Mouse (Mus musculus) kidney, embryonic 15.5 days (tissue): ENCODE data around the gene Pip4k2a. TPM values are rescaled to one million over a fixed set of nuclear protein-coding genes. Genes with fewer than 3 reads are reported as not detected.
A peak's percentile ranks its signal among the peaks of the same experiment; 100 is the strongest.

Experiments used
- ATAC-seq: fragments of 200-750 bp; cut with Nextera tagmentation; replicated peaks from 2 replicates; pipeline ENCODE4 v1.8.0; 2017; ENCODE audit warnings: moderate TSS enrichment; ENCODE audit not compliant: low FRiP score
- H3K27ac ChIP-seq: fragments of 300-500 bp; sonication (generic); 2 replicates; pipeline ENCODE4 v1.5.1; 2015; ENCODE audit warnings: mild to moderate bottlenecking, inconsistent platforms
- H3K27me3 ChIP-seq: fragments of 300-500 bp; sonication (generic); 2 replicates; pipeline ENCODE4 v1.6.1; 2015; ENCODE audit warnings: inconsistent platforms
- H3K36me3 ChIP-seq: fragments of 300-500 bp; sonication (generic); 2 replicates; pipeline ENCODE4 v1.6.1; 2015; ENCODE audit warnings: inconsistent platforms
- H3K4me1 ChIP-seq: fragments of 300-500 bp; sonication (generic); 2 replicates; pipeline ENCODE4 v1.6.1; 2015; ENCODE audit warnings: inconsistent platforms
- H3K4me2 ChIP-seq: fragments of 300-500 bp; sonication (generic); 2 replicates; pipeline ENCODE4 v1.6.1; 2015; ENCODE audit warnings: moderate library complexity, mild to moderate bottlenecking, inconsistent platforms
- H3K4me3 ChIP-seq: fragments of 300-500 bp; sonication (generic); replicated peaks from 2 replicates; pipeline ENCODE4 v1.5.1; 2015; ENCODE audit warnings: mild to moderate bottlenecking, inconsistent platforms
- H3K9ac ChIP-seq: fragments of 300-500 bp; sonication (generic); 2 replicates; pipeline ENCODE4 v1.6.1; 2015; ENCODE audit warnings: mild to moderate bottlenecking, inconsistent platforms
- H3K9me3 ChIP-seq: fragments of 300-500 bp; sonication (generic); replicated peaks from 2 replicates; pipeline ENCODE4 v1.6.1; 2016; ENCODE audit warnings: inconsistent platforms
- WGBS: fragments of 180-500 bp; shearing (Covaris S2); methylation state at CpG from one replicate; pipeline ENCODE4 v1.1.7; 2015; ENCODE audit warnings: mixed read lengths; 5-methylcytosine and 5-hydroxymethylcytosine counted together
- polyA plus RNA-seq: library from polyadenylated mRNA; unstranded; fragments of >200 nt; fragmentation: Nextera tagmentation; extraction: Ambion mirVana; gene quantifications from 2 replicates; pipeline ENCODE4 v1.2.1, GENCODE M21; 2015

The Pip4k2a gene
- polyA plus RNA-seq, 1 experiment from 2014 or later = 13.2 TPM

DNA sequence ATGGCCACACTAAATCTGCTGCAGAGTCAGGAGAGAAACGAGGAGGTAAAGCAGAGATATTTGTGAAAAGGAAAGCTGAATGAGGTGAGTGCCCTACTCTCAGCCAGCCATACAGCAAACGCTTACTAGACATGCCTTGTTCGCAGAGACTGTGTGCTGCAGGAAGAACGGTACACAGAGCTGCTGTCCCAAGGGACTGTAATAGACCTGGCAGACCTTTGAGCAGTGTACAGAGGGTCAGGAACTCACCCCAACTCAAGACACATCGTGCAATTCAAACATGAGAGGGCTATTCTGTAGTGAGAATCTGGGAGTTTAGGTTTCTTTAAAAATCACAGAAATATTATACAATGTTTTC is 183.5 kb downstream of the Pip4k2a start:
- Histone ChIP-seq H3K27me3 (no peaks in the 10 kb centered on the region), H3K36me3 (no peaks in the 10 kb centered on the region), H3K9me3 (no peaks in the 10 kb centered on the region), H3K4me3 (no peak overlapping the region), H3K27ac (no peak overlapping the region), H3K9ac (no peak overlapping the region), H3K4me1 (no peaks in the 10 kb centered on the region), H3K4me2 (no peak overlapping the region)
- no peak for ATAC-seq
- 50% methylated on average over 5 of the region's 5 CpGs for WGBS

DNA sequence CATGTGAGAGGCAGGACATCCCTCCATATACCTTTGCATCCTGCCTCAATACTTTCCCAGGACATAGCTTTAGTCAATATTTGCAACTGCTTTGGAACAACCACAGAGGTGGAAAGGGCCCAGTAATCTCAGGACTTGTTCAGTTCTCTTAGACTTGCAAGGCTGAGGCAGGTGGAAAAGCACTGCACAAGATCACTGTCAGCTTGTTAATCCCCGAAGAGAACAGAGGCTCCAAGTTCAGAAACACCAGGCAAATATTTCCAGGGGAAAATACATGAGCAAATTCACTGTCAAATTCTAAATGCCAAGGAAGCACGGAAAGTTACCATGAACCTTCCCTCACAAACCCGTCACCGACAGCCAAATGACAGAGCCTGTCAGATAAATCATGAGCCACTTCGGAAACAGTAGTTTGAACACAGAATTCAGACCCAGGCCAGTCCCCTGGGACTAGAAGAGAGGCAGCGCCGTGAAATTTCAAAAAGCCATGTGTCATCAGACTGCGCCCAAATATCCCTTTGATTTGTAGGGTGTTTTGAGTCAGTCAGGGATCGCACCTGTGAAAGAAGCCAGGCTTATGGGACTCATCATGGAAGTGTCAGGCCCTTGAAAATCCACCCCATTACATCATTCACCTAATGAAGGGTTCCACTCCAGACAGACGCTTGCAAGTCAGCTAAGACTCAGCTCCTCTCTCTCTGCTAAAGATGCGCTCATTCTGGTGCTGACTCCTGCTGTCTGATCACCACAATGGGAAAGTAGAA is 184.1 kb downstream of the Pip4k2a start:
- Histone ChIP-seq H3K4me3 (no peak overlapping the region), H3K4me1 (no peaks in the 10 kb centered on the region), H3K27me3 (no peaks in the 10 kb centered on the region), H3K4me2 (no peak overlapping the region), H3K9me3 (no peaks in the 10 kb centered on the region), H3K36me3 (no peaks in the 10 kb centered on the region), H3K27ac (no peak overlapping the region), H3K9ac (no peak overlapping the region)
- WGBS = 70% methylated on average over 11 of the region's 11 CpGs
- no peak for ATAC-seq

DNA sequence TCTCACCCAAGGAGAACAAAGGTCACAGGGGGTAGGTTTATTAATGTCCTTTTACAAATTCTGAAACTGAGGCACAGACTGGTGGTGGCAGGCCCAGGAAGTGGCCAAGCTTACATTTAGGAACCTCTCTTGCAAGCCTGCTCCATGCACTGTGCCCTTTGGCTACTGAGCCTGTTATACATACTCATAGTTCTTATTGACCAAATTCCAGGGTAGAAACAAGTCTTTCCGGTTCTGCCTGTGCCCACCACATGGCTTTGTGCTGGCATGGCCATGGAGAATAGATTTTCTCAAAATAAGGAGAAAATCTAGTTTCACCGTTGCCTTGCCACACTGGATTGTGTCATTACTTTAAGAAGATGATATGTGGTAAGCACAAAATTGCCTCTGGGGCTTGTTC is 190.0 kb downstream of the Pip4k2a start:
- Histone ChIP-seq H3K4me1 (no peaks in the 10 kb centered on the region), H3K9ac (no peak overlapping the region), H3K9me3 (no peaks in the 10 kb centered on the region), H3K27ac (no peak overlapping the region), H3K4me2 (no peak overlapping the region), H3K27me3 (peaks cover 13% of the 10 kb centered on the region), H3K36me3 (no peaks in the 10 kb centered on the region), H3K4me3 (no peak overlapping the region)
- 69% methylated on average over 2 of the region's 2 CpGs for WGBS
- no peak for ATAC-seq

DNA sequence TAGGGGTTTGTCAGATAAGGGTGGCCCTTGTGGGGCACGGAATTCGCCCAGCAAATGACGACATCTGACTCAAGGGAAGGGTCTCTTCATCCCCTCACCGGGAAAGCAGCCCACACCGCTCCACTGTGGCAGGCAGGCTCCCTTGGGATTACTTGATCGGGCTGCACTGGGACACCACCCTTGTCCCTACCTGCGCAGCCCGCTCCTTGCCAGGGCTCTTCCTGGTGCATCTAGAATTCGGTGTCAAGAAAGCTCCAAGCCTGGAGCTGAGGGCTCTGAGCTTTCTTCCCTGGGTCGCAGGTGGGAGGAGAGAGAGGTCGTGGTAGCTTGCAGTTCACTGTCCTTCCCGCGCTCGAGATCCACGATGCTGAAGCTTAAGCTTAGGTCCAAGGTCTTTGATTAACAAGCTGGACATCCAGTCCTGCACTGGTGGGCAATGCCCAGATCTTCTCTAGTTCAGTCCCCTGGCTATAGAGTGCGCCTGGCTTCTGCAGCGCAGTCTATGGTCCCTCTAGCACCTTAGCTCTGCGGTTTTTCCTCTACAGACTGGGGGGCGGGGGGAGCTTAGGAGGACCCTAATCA is 196.6 kb downstream of the Pip4k2a start:
- peaks cover 23% of the 10 kb centered on the region for H3K4me1 ChIP-seq
- H3K4me3 ChIP-seq = peak overlapping the region; percentile 44; the same call in 1 of the 2 replicates
- H3K27ac ChIP-seq = no peak overlapping the region
- H3K36me3 ChIP-seq = no peaks in the 10 kb centered on the region
- no peak overlapping the region for H3K9ac ChIP-seq
- ATAC-seq = peak; percentile 40; the same call in 1 of the 2 replicates
- peaks cover 76% of the 10 kb centered on the region for H3K27me3 ChIP-seq
- H3K4me2 ChIP-seq = peak overlapping the region; percentile 79
- 5% methylated on average over 19 of the region's 19 CpGs for WGBS
- H3K9me3 ChIP-seq = no peaks in the 10 kb centered on the region

DNA sequence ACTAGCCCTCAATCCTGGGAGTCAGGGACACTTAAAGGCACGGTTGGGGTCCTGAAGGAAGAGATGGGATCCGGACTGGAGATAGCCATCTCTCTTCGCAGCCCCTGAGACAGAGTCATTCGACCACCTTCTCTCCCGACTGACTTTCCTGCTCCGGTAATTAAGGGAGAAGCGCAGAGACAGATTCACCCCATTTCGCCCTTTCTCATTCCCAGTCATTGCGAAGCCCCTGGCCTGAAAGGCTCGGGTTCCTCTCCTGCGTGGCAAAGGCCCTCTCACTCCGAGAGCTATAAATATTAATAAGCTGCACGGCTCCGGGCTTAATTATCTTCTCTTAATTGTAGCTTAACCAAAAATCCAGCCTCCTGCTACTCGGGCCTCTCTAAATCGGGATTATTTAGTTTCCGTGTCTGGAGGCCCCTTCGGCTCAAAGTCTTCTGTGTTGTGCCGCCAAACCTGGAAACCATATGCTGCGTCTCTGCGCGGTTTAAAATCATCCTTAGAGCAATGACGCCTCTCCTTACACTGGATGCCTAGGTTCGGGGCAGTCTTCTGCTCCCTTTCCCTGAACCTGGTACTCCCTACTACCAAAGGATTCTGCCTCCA is 197.2 kb downstream of the Pip4k2a start:
- Histone ChIP-seq H3K36me3 (no peaks in the 10 kb centered on the region), H3K4me2 (peak overlapping the region; percentile 79), H3K4me1 (peaks cover 23% of the 10 kb centered on the region), H3K9me3 (no peaks in the 10 kb centered on the region), H3K9ac (peak overlapping the region; percentile 18; the same call in 1 of the 2 replicates), H3K27me3 (peaks cover 76% of the 10 kb centered on the region), H3K4me3 (peak overlapping the region; percentile 44), H3K27ac (no peak overlapping the region)
- no peak for ATAC-seq
- WGBS = 3% methylated on average over 24 of the region's 24 CpGs

DNA sequence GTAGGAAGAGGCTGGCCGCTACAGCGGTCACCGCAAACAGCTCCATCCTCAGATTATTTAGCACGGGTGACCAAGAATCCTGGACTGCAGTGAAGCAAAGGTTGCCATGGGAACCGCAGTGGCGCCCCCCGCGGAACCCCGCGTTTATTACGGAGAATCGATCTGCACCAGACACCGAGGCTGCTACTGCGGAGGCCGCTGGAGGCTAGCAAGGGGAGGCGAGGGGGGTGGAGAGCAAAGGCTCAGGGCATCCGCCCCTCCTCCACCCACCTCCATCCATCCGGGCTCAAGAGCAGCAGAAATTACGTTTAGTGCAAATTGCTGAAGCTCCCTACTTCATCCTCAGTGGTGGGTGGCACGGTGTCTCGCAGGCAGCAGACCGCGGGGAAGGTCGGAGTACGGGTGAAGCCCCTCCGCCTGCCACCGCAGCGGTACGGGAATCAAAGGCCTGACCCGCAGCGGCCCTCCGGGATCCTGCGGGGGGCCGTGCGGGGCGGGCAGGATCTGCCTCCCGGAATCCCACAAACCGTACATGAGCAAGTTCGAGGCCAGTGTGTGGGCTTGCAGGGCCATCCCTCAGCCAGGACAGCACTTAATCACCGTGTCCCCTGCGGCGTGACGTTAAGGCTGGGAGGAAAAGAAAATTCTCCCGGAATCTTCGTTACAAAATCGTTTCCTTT is 197.8 kb downstream of the Pip4k2a start:
- no peaks in the 10 kb centered on the region for H3K36me3 ChIP-seq
- H3K27ac ChIP-seq = no peak overlapping the region
- peak overlapping the region; percentile 18; the same call in 1 of the 2 replicates for H3K9ac ChIP-seq
- peak; percentile 65 for ATAC-seq
- under 1% methylated on average over 46 of the region's 46 CpGs for WGBS
- H3K27me3 ChIP-seq = peaks cover 76% of the 10 kb centered on the region
- peaks cover 23% of the 10 kb centered on the region for H3K4me1 ChIP-seq
- peak overlapping the region; percentile 79 for H3K4me2 ChIP-seq
- no peaks in the 10 kb centered on the region for H3K9me3 ChIP-seq
- H3K4me3 ChIP-seq = peak overlapping the region; percentile 44

DNA sequence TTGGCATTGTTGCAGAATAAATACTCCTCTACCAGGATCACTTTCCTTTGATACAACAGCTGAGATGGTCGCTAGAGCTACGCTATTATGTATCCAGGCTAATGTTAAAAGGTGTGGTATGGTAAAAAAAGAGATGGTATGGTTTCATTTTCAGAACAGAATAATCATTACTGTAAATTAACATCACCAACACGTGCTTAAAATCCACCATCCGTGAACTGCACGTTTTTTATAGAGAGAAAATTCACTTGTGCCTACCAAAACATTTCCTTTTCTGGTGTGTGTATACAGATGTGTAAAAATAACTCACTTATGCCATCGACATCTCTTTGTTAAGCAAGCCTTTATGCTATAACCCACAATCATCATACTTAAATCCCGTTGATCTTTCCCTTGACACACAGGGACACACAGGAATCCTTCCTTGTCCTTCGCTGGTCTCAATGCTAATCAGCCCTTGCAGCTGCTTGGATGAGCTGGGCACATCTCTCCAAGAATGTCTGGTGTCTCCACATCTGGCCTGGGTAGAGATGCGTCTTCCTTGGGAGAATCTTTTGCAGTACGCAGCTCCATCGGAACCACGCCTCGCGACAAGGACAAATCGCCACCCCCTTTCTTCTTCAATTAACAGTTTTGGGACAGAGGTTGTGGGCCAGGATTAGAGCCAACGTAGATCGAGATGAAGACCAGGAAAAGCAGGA is 198.5 kb downstream of the Pip4k2a start:
- Histone ChIP-seq H3K27ac (no peak overlapping the region), H3K4me3 (peak overlapping the region; percentile 44), H3K9ac (0 out of 2 replicates have a peak overlapping the region, but pooled peaks have one; percentile 18), H3K9me3 (no peaks in the 10 kb centered on the region), H3K4me1 (peaks cover 23% of the 10 kb centered on the region), H3K4me2 (peak overlapping the region; percentile 79), H3K27me3 (peaks cover 76% of the 10 kb centered on the region), H3K36me3 (no peaks in the 10 kb centered on the region)
- no peak for ATAC-seq
- WGBS = 11% methylated on average over 17 of the region's 17 CpGs

DNA sequence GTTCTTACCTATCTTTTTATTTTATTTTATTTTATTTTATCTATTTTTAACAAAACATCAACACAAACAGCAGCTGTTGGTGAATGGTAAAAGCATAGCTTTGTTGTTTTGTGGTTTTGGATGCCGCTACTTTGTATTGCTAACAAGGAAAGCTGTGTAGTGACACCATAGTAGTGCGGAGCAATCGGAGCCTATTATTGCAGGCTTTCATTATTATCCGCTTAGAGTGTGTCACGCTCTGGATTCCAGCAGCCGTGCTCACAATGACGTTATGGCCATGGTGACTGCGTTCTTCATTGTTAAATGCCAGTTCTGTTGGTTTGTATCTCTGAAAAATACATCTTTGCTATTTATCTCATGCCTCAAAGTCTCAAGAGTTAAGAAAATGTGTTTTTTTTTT is 200.2 kb downstream of the Pip4k2a start:
- peaks cover 61% of the 10 kb centered on the region for H3K27me3 ChIP-seq

DNA sequence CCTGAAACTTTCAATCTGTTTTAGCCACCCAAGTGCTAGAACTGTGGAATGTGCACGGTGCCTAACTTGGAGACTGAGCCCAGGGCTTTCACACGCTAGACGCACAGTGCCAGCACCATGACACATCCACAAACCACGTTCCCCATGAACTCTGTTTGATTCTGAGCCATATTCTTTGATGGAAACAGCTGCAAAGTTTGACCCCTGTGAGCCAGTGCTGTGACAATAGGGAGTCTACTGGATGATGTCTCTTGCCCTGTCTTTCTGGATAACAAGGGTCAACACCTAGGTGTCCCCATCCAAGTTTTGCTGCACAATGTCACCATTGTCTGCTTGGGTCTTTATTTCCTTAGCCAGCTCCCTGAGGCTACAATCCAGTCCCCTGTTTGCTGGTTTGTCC is 203.7 kb downstream of the Pip4k2a start:
- H3K4me2 ChIP-seq = no peak overlapping the region
- no peaks in the 10 kb centered on the region for H3K9me3 ChIP-seq
- no peak overlapping the region for H3K4me3 ChIP-seq
- no peaks in the 10 kb centered on the region for H3K36me3 ChIP-seq
- H3K9ac ChIP-seq = no peak overlapping the region
- 80% methylated on average over 4 of the region's 4 CpGs for WGBS
- H3K4me1 ChIP-seq = no peaks in the 10 kb centered on the region
- ATAC-seq = no peak
- H3K27me3 ChIP-seq = peaks cover 26% of the 10 kb centered on the region
- H3K27ac ChIP-seq = no peak overlapping the region

More for the DNA sequence above, 200.2 kb downstream of the Pip4k2a start:
- Histone ChIP-seq H3K27ac (no peak overlapping the region), H3K9me3 (no peaks in the 10 kb centered on the region), H3K4me2 (no peak overlapping the region), H3K9ac (no peak overlapping the region), H3K36me3 (no peaks in the 10 kb centered on the region), H3K4me3 (no peak overlapping the region), H3K4me1 (peaks cover 23% of the 10 kb centered on the region)
- ATAC-seq = no peak
- 72% methylated on average over 8 of the region's 8 CpGs for WGBS
